Mouse (Mus musculus) neural tube, embryonic 12.5 days (tissue): Measurements from ENCODE around the gene Rgr. TPM values are rescaled to one million over a fixed set of nuclear protein-coding genes. Genes with fewer than 3 reads are reported as not detected.
A peak's percentile ranks its signal among the peaks of the same experiment; 100 is the strongest.
"Not testable (repeated sequence)": the region's sequence is repeated elsewhere in the genome, so short reads cannot be mapped to it uniquely, and the experiment has no call there.

Source experiments
- ATAC-seq: fragments of 200-750 bp; cut with Nextera tagmentation; 2 replicates; pipeline ENCODE4 v1.8.0; 2017; ENCODE audit warnings: low read depth, mild to moderate bottlenecking, moderate TSS enrichment, moderate library complexity; ENCODE audit not compliant: low FRiP score
- H3K27ac ChIP-seq: fragments of 300-500 bp; sonication (generic); 2 replicates; pipeline ENCODE4 v1.5.1; 2016
- H3K27me3 ChIP-seq: fragments of 300-500 bp; sonication (generic); replicated peaks from 2 replicates; pipeline ENCODE4 v1.6.1; 2016; ENCODE audit warnings: mild to moderate bottlenecking
- H3K36me3 ChIP-seq: fragments of 300-500 bp; sonication (generic); 2 replicates; pipeline ENCODE4 v1.6.1; 2016; ENCODE audit warnings: mild to moderate bottlenecking
- H3K4me1 ChIP-seq: fragments of 300-500 bp; sonication (generic); 2 replicates; pipeline ENCODE4 v1.6.1; 2016
- H3K4me2 ChIP-seq: fragments of 300-500 bp; sonication (generic); replicated peaks from 2 replicates; pipeline ENCODE4 v1.6.1; 2016; ENCODE audit warnings: mild to moderate bottlenecking
- H3K4me3 ChIP-seq: fragments of 300-500 bp; sonication (generic); 2 replicates; pipeline ENCODE4 v1.5.1; 2016
- H3K9ac ChIP-seq: fragments of 300-500 bp; sonication (generic); 2 replicates; pipeline ENCODE4 v1.6.1; 2016; ENCODE audit warnings: mild to moderate bottlenecking
- H3K9me3 ChIP-seq: fragments of 300-500 bp; sonication (generic); 2 replicates; pipeline ENCODE4 v1.6.1; 2016; ENCODE audit warnings: mild to moderate bottlenecking
- WGBS: fragments of 180-500 bp; shearing (Covaris S2); methylation state at CpG from one replicate; pipeline ENCODE4 v1.1.7; 2016; 5-methylcytosine and 5-hydroxymethylcytosine counted together
- polyA plus RNA-seq: library from polyadenylated mRNA; unstranded; fragments of >200 nt; fragmentation: Nextera tagmentation; extraction: Ambion mirVana; gene quantifications from 2 replicates; pipeline ENCODE4 v1.2.1, GENCODE M21; 2016

Gene Rgr
- polyA plus RNA-seq, 1 experiment from 2014 or later = not detected

GRCm38 (mm10) chr14:37032481-37033104, 16.2 kb downstream of the Rgr start:
- Histone ChIP-seq H3K27me3 (no peaks in the 10 kb centered on the region), H3K9ac (no peak overlapping the region), H3K27ac (no peak overlapping the region), H3K4me2 (no peak overlapping the region), H3K4me3 (no peak overlapping the region), H3K9me3 (no peaks in the 10 kb centered on the region), H3K36me3 (no peaks in the 10 kb centered on the region), H3K4me1 (no peaks in the 10 kb centered on the region)
- peak; percentile 41 for ATAC-seq
- 80% methylated on average over 11 of the region's 11 CpGs for WGBS

- H3K36me3 ChIP-seq = no peaks in the 10 kb centered on the region
- no peaks in the 10 kb centered on the region for H3K4me1 ChIP-seq
- H3K27ac ChIP-seq = no peak overlapping the region
- no peaks in the 10 kb centered on the region for H3K9me3 ChIP-seq
- WGBS = 92% methylated on average over 3 of the region's 3 CpGs
- H3K4me3 ChIP-seq = no peak overlapping the region
- no peaks in the 10 kb centered on the region for H3K27me3 ChIP-seq
- no peak for ATAC-seq
- no peak overlapping the region for H3K4me2 ChIP-seq
- H3K9ac ChIP-seq = no peak overlapping the region
Measured at GRCm38 (mm10) chr14:37028555-37028954, 20.2 kb downstream of the Rgr start.

GRCm38 (mm10) chr14:37027951-37028350, 20.8 kb downstream of the Rgr start:
- no peak for ATAC-seq
- no peak overlapping the region for H3K4me3 ChIP-seq
- no peaks in the 10 kb centered on the region for H3K36me3 ChIP-seq
- no peak overlapping the region for H3K4me2 ChIP-seq
- no peaks in the 10 kb centered on the region for H3K27me3 ChIP-seq
- no peak overlapping the region for H3K27ac ChIP-seq
- H3K9me3 ChIP-seq = no peaks in the 10 kb centered on the region
- H3K4me1 ChIP-seq = no peaks in the 10 kb centered on the region
- H3K9ac ChIP-seq = no peak overlapping the region
- WGBS = 94% methylated on average over 3 of the region's 3 CpGs

- ATAC-seq = no peak
- Histone ChIP-seq H3K36me3 (no peaks in the 10 kb centered on the region), H3K27me3 (no peaks in the 10 kb centered on the region), H3K9ac (no peak overlapping the region), H3K4me3 (no peak overlapping the region), H3K9me3 (no peaks in the 10 kb centered on the region), H3K27ac (no peak overlapping the region), H3K4me2 (no peak overlapping the region), H3K4me1 (no peaks in the 10 kb centered on the region)
- 81% methylated on average over 4 of the region's 4 CpGs for WGBS
Measured at GRCm38 (mm10) chr14:37027248-37027933, 21.4 kb downstream of the Rgr start.

GRCm38 (mm10) chr14:37015894-37016293, 32.9 kb downstream of the Rgr start:
- Histone ChIP-seq H3K27me3 (no peaks in the 10 kb centered on the region), H3K4me1 (no peaks in the 10 kb centered on the region), H3K4me2 (no peak overlapping the region), H3K9me3 (peaks cover 7% of the 10 kb centered on the region; the same call in 1 of the 2 replicates), H3K4me3 (no peak overlapping the region), H3K36me3 (no peaks in the 10 kb centered on the region), H3K9ac (no peak overlapping the region), H3K27ac (no peak overlapping the region)
- no peak for ATAC-seq
- WGBS = 33% methylated on average over 5 of the region's 5 CpGs

GRCm38 (mm10) chr14:37013644-37014043, 35.1 kb downstream of the Rgr start:
- Histone ChIP-seq H3K4me3 (no peak overlapping the region), H3K9me3 (peaks cover 7% of the 10 kb centered on the region; the same call in 1 of the 2 replicates), H3K27me3 (no peaks in the 10 kb centered on the region), H3K27ac (no peak overlapping the region), H3K36me3 (no peaks in the 10 kb centered on the region), H3K4me2 (no peak overlapping the region), H3K9ac (no peak overlapping the region), H3K4me1 (no peaks in the 10 kb centered on the region)
- ATAC-seq = peak; percentile 49
- 45% methylated on average over 3 of the region's 3 CpGs for WGBS

GRCm38 (mm10) chr14:37009686-37010085, 39.1 kb downstream of the Rgr start:
- WGBS = 94% methylated on average over 2 of the region's 2 CpGs
- Histone ChIP-seq H3K27me3 (no peaks in the 10 kb centered on the region), H3K4me2 (no peak overlapping the region), H3K9ac (no peak overlapping the region), H3K27ac (no peak overlapping the region), H3K4me3 (no peak overlapping the region), H3K36me3 (no peaks in the 10 kb centered on the region), H3K9me3 (no peaks in the 10 kb centered on the region), H3K4me1 (no peaks in the 10 kb centered on the region)
- no peak for ATAC-seq

- 77% methylated on average over 8 of the region's 8 CpGs for WGBS
- Histone ChIP-seq H3K9ac (no peak overlapping the region), H3K4me1 (no peaks in the 10 kb centered on the region), H3K27me3 (no peaks in the 10 kb centered on the region), H3K36me3 (no peaks in the 10 kb centered on the region), H3K9me3 (no peaks in the 10 kb centered on the region), H3K4me3 (no peak overlapping the region), H3K4me2 (no peak overlapping the region), H3K27ac (no peak overlapping the region)
- no peak for ATAC-seq
Measured at GRCm38 (mm10) chr14:37006489-37006888, 42.3 kb downstream of the Rgr start.

GRCm38 (mm10) chr14:37005865-37006264, 42.9 kb downstream of the Rgr start:
- no peak for ATAC-seq
- Histone ChIP-seq H3K4me3 (no peak overlapping the region), H3K9ac (no peak overlapping the region), H3K9me3 (no peaks in the 10 kb centered on the region), H3K27ac (no peak overlapping the region), H3K36me3 (no peaks in the 10 kb centered on the region), H3K4me2 (no peak overlapping the region), H3K4me1 (no peaks in the 10 kb centered on the region), H3K27me3 (no peaks in the 10 kb centered on the region)
- 36% methylated on average over 3 of the region's 3 CpGs for WGBS

GRCm38 (mm10) chr14:37003431-37004095, 45.2 kb downstream of the Rgr start:
- no peaks in the 10 kb centered on the region for H3K27me3 ChIP-seq
- 85% methylated on average over 8 of the region's 8 CpGs for WGBS
- no peak overlapping the region for H3K27ac ChIP-seq
- no peak overlapping the region for H3K9ac ChIP-seq
- H3K4me3 ChIP-seq = no peak overlapping the region
- H3K4me2 ChIP-seq = no peak overlapping the region
- ATAC-seq = no peak
- no peaks in the 10 kb centered on the region for H3K4me1 ChIP-seq
- no peaks in the 10 kb centered on the region for H3K9me3 ChIP-seq
- no peaks in the 10 kb centered on the region for H3K36me3 ChIP-seq

GRCm38 (mm10) chr14:37002852-37003251, 45.9 kb downstream of the Rgr start:
- Histone ChIP-seq H3K27ac (no peak overlapping the region), H3K4me3 (no peak overlapping the region), H3K4me2 (no peak overlapping the region), H3K4me1 (no peaks in the 10 kb centered on the region), H3K27me3 (no peaks in the 10 kb centered on the region), H3K9me3 (no peaks in the 10 kb centered on the region), H3K9ac (no peak overlapping the region), H3K36me3 (no peaks in the 10 kb centered on the region)
- no peak for ATAC-seq
- 46% methylated on average over 2 of the region's 2 CpGs for WGBS

- H3K36me3 ChIP-seq, H3K27ac ChIP-seq, ATAC-seq, H3K4me3 ChIP-seq, H3K4me2 ChIP-seq, H3K9ac ChIP-seq, H3K9me3 ChIP-seq, H3K4me1 ChIP-seq, H3K27me3 ChIP-seq: not testable (repeated sequence)
- WGBS = 85% methylated on average over 6 of the region's 6 CpGs
Measured at GRCm38 (mm10) chr14:37000780-37001179, 48.0 kb downstream of the Rgr start.
